Mouse (Mus musculus) testis, postnatal 14 days (tissue): ENCODE results near the gene Slc4a10.

Experiments used
- DNase-seq: peaks from one replicate; pipeline ENCODE4 v3.0.0; 2021; ENCODE audit warnings: low spot score

Gene Slc4a10

DNA sequence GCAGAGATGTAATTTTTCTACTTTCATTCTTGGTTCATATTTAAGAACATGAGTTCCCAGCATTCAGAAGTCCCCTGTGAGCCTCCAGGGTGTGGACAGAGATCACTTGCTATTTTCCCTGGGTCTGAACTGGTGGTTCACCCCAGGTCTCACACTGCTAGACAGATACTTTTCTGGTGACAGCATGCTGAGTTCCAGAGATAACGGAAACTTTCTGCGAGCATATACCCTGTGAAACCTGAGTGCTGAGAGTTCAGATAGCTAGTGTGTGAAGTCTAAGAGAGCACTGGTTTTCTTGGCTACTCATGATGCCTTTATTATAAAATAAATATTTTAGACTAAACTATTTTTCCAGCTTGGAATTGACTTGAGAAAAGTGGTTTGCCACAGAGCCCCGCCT is 232.5 kb downstream of the Slc4a10 start:
- no peak for DNase-seq

DNA sequence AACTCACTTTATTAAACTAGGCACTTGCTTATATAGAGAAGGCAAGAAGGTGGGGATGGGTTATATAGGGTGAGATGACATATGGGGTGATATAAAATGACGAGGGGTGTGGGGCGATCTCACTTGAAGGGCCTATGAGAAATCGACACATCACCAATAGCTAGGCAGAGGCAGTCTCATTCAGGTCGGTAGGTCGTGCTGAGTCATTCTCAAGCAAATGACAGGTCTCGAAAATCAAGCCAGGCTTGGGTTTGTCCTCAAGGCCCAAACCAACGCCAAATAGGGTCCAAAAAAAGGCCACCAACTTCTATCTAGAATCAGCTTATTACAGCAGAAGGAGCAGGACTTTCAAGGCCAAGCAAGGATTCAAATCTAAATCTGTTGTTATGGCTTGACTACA is 233.5 kb downstream of the Slc4a10 start:
- no peak for DNase-seq

DNA sequence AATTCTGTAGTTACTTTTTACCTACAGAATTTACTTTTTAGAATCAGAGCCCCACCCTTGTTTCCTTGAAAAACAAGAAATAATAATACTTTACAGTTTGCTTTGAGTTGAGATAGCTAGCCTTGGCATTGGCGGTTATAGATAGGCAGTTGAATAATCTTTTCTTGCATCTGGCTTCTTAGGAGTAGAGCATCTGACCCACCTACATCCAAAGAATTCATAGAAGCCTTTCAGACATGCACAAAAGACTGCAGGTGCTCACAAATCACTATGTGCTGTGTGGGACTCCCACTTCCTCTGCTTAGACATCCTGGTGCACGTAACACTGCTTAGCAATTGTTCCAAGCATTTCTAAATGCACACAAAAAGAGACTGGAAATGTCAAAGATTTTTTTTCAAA is 238.8 kb downstream of the Slc4a10 start:
- DNase-seq, result no peak

DNA sequence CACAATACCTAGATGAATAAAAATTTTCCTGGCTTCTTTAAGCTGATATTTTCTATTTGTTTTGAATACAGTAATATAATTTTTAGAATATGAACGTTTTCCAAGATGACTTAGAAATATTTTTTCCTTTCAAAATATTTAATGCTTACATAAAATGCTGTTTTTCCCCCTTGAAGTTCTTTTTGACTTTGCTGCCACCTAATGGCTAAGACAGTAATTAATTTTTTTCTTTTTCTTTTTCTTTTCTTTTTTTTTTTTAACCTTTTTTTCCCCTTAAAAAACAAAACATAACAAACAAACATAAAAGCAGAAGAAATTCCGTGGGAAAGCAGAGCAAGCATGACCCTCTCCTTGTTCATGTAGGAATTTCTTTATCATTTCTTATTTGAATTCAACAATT is 239.6 kb downstream of the Slc4a10 start:
- no peak for DNase-seq

DNA sequence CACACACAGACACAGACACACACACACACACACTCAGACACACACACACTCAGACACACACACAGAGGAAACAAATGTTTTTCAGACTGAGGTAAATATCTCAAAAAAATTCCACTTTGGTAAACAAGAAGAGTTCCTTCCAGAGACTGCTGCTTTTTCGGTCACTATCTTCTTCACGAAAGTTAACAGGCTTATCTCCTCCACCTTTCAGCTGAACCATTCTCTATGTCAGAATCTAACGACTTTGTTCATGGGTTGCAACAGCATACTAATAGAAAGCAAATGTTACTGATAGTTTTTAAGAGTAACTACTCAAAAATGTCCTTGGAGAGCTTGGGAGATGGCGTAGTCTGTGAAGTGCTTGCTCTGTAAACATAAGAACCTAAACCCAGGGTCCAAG is 241.3 kb downstream of the Slc4a10 start:
- DNase-seq, result no peak

DNA sequence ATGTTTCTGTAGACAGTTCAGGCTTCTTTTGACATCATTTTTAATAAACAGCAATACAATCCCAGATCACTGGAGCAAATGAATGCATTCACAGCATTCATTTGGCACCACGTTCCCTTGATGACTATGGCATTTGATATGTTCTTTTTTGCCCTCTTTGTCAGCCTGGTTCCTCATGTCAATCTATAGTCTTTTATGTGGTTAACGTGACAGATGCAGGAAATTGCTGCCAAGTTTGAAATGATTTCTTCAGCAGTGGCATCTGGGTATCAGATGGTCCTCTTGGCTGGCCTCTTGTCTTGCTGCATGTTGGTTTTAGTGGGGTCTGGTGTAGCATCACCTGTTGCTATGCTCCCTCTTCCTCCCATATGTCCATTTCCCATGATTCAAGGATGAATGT is 247.6 kb downstream of the Slc4a10 start:
- no peak for DNase-seq

DNA sequence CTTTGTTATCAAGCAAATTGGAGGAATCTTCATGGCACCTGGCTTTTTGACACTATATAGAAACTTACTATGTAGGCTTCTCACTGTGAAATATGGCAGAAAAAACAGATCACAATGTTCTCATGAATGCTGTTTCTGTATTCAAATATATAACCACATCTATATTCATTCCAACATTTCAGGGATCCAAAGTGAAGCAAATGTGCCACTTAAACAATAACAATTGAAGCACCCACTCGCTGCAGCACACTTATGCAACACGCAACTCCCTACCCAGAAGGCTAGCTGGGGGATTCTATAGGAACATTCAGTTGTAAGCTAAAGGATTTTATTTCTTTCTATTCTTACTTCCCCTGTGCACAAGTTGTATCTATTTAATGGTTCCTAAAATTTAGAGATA is 255.5 kb downstream of the Slc4a10 start:
- DNase-seq, result no peak

DNA sequence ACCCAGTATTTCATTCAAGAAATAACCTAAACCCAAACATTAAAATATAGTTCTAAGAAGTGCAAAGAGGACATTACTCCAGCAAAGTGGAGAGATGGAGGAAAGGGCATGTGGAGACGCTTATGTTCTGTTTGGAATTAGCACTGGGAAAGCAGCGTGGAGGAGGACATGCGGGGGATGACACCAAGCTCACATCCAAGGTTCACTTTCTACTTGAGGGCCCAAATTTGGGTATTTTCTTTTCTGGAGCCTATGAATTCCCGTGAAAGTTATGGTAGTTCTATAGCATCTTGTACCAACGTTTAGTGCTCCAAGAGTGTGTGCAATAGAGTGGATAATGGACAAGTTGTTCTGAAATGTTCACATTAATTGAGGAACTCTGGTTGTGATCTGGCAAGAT is 260.7 kb downstream of the Slc4a10 start:
- DNase-seq, result no peak

DNA sequence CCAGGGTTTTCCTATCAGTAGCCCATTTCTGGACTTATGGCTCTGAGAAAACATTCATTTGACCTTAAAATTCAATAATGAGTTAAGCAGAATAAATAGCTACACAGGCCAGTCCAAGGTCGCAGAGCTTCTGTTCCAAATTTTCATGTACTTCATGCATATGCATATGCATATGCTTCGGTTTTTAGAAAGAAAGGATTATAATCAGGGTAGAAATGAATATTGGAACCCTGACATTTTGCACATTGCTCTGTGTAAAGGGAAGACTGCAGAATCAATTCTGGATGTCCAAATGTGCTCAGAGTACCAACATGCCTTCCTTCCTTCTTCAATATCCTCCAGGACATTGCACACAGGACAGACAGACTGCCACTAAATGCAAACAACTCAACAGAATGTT is 261.2 kb downstream of the Slc4a10 start:
- DNase-seq, result no peak

DNA sequence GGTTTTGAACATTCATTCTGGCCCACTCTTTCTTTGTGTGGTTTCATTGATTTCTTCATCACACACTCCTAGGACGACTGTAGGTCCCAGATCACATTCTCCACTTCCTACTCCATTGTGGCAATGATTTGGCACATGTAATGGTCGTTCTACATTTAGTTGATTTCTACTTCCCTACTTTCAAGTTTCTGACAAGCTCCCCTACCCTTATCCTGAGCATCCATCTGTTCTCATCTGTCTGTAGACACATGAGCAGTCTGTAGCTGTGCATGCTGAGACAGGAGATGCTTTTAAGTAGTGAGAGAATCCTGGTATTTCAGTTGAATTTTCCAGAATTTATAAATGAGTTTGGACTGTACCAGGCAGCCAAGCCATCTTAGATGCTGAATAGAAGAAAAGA is 270.7 kb downstream of the Slc4a10 start:
- DNase-seq, result no peak

DNA sequence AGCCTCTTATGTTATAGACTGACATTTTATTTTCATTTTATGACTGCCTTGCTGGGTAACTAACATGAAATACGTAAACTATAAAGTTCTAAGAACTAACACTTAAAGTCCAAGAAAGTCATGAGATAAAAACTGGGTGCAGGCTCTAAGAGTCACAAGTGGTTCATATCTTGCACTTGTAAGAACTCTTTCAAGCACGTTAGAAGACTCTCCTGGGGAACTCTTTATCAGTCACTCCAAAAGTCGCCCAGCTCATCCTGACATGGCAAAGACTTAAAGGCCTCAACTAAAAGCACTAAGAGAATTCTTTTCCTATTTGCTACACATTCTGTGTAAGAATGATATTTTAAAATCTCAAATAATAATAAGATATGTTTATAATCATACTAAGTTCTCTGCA is 273.2 kb downstream of the Slc4a10 start:
- DNase-seq, result no peak

DNA sequence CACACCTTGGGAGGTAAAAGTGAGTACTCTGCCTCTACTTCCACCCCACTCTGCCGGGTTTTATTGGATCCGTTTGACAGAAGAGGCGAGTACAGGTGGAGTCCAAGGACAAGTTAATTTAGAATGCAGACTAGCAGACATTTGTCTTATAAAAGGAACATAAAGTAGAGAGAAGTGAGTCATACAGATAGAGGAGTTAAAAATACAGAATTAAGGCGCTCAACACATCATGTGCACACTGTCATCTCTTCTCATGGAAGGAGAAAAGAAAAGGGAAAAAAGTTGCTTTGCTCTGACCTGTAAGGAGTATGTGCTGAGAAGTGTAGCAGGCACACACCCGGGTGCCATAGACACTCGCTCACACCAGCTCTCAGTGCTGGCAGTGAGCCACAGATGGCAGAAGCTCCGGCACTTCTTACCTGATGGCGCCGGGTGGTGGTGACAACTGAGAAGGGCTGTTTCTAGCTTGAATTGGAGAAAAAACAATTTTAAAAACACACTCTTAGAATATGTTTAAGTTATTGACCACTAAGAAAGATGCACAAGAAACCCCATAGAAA is 276.9 kb downstream of the Slc4a10 start:
- no peak for DNase-seq

DNA sequence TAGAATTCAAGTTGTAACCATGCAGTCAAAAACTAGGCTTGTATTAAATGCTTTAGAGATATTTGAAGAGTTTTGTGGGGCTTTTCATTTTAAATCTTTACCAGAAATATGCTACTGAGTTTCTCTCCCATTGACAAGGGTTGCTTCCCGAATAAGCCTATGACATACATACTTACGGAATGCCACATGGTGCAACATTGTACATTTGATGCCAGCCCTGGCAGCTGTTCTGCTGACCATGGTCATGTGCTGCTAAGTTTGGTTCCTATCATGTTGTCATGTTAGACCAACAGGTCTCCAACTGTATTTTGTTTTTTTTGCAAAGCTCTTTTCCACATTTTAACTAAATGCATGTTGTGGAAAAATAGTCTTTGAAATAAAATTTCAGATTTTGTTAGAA is 279.1 kb downstream of the Slc4a10 start:
- no peak for DNase-seq

DNA sequence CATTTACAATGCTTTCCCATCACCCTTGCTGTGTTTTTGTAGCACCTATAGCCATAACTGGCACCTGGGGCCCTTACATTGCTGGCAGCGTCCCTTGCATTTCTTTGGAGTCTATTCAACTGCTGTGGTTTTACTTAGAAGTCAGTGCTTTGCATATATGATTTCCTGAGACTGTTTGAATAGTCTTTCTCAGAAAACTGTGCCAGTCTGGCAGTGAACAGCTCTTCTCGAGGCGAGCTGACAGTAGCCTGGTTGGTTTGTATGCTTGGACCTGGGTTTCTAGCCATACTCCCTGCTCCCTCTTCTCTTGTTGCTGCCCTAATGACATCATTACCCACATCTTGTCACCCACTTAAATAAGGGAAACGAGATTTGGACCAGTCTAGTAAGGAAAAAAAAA is 285.7 kb downstream of the Slc4a10 start:
- no peak for DNase-seq

DNA sequence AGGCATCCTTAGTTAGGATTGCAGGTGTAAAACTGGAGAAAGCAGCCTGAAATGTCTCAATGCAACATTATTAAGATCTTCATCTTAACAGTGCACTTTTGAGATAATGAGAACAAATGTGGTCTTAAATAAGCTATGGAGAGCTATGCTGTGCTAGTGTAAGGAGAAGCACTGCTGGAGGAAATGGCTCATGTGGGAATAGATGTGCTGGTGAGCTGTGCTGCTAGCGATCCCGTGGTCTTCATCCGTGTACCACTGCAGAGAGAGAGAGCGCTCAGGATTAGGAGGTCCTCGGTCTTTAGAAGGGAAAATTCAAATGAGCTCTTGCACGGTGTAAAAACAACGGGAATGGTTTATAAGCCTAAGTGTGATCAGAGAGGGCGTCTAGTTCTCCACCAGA is 286.2 kb downstream of the Slc4a10 start:
- no peak for DNase-seq

DNA sequence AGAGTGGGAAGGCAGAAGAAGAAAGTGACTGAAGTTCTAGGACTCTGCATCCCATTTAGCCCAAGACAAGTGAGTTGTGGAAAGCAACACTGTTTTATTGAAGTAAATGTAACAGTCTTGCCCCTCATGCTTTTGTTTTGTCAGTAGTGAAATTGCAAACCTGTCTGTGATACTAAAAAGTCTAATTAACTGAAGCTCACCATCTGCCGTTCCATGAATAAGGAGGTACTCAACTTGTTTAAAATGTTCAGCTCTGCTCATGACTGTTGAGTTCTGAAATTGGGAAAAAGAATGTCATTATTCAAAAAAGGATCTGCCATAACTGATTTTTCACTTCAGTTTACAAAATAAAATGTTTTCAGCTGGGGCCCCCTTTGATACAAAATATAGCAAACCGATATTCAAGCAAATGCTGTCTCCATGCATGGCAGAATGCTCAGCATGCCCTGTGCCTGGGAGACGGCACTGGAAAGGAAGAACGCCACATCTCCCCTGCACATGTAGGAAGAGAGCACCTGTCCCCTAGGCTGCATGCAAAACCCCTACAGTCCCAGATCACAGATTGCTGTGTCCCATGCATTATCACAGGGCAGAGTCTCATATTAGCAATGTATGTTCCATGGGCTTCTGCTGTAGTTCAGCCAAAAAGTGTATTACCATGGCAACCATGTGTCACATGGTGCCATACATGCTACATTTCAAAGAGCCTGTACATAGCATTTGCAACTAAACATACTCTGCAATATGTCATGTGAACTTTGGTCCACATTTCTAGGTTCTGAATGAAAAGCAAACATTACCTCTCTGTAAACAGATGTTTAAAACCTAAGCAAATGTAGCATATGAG is 288.4 kb downstream of the Slc4a10 start:
- no peak for DNase-seq

DNA sequence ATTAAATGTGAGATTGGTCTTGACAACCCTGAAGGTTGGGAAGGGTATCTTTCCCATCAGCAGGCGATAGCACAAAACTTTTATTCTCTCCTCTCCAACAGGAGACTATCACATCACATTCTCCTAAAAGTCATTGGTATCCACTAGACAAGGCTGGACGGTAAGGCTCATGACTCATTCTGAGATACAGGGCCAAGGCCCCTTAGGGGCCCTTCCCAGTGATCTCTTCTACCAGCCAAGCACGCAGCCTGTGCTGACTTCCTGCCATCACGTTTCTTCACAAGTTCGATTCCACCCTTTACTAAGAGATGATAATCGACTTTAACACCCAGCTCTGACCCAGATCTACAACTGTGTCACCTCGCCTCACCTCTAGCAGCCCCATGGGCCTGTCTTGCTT is 290.8 kb downstream of the Slc4a10 start:
- no peak for DNase-seq

DNA sequence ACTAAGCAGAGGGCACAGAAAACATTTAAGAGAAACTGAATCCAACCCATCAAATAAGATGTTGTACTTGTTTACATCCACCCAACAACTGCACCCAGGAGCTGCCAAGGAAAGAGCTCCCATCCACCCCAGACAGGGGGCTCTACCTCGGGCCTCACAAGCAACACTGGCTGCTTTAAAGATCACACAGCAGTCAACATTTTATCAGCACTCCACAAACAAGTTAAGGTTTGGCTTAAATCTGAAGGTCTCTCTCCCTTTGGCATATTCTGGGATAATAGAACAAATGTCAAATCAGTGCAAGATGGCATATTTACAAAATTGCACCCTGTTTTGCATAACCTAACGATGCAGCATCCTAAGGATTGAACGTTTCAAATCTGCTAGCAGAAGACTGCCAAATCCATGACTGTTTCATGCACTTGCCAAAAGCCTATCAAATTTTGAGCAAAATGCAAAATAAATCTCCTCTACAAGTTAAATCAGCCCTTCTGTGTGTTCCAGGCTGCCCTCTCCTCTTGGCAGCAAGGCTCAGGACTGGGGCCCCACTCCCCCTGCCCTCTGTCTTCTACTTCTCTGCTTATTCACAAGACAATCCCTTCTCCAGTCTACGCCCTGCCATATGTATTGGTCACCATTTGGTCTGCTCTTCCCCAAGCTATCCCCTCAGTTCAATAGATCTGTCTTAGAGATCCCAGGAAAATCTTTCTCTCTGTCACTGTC is 293.1 kb downstream of the Slc4a10 start:
- no peak for DNase-seq

DNA sequence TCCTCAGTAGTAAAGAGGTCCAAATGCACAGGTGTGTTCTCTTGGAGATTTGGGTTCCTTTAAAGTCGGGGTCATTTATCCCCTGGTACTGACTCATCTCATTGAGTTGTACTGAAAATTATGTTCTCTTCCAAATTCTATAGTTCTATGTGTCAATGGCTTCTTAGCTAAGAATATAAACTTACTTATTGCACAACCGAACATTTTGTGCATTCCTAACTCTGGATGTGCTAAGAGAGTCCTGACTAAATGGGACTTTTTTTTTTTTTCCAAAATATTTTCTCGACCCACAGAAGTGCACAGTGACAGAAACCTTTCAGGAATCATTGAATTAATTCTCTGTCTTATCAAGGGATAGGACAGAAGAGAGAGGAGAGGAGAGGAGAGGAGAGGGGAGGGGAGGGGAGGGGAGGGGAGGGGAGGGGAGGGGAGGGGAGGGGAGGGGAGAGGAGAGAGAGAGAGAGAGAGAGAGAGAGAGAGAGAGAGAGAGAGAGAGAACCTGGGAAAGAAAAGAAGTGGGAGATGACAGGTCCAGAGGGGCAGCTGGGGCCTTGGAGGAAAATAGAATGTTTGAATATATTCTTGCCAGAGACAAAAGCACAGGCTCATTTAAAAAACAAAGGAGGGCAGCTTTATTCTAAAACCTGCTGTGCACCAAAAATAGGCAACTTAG is 294.9 kb downstream of the Slc4a10 start:
- no peak for DNase-seq

DNA sequence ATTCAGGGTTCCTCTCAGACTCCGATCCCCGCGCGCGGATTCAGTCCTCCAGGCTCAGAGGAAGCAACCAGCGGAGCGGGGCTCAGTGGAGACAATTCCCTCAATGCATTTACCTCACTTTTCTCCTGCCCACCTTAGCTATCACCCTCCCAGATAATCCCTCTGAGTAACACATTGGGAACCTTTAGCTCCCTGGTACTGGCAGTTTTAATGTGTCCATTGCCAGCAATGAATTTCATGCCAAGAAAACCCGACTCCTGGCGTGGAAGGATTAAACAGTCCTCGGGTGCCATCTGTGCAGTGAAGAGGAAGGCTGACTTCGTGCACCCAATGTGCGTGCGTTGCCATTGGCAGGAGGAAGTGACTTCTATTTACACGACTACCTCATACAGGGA is 295.5 kb downstream of the Slc4a10 start:
- no peak for DNase-seq

DNA sequence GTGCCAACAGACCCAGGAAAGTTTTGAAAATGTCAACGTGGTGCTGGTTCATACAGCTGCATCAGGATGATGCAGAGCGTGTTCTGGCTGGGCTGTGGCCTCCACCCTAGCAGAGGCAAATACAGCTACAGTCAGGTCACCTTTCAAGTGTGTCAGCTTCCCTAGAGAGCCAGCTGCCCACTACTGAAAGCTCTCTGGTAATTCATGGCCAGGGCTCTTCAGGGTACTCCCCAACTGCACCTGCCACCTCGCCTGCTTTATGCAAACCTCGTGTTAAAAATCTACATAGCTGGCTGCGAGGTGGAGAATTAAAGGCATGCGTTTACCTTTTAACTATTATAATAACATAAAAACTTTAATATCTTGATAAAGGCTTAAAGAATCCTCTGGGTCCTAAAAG is 298.1 kb downstream of the Slc4a10 start:
- DNase-seq, result no peak

DNA sequence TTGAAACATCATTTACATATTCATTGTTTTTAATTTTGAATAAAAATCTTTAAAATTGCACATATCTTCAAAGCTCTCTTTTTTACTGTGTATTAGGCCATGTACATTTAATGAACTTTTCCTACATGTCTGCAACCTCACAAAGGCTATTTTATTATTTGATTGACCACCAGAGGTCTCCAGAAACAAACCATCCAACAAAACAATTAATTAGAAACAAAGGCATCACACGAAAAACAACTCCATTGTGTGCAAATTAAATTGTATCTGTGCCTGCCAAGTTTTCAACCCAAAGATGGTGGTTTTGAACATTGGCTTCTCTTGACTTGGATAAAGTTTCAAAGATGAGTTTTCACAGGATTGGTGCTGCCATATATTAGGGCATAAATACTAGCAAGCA is 300.5 kb downstream of the Slc4a10 start:
- no peak for DNase-seq

DNA sequence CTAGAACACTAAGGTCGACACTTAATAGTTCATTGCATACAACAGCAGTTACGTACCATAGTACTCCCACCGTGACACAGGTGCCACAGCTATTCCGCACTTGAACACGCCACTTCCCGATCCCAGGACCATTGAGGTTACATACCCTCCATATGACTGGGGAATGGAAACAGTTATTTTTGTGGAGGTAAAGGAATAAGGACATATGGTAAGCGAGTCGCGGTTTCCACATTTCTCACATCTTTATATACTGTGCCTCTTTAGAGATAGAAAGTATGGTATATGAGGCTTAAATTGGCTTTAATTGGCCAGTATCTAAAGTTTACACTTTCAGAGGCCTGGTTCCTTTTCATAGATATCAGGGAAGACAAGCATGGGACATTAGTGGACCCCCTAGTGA is 301.5 kb downstream of the Slc4a10 start:
- no peak for DNase-seq
